ENCODE assay signal across 20 mouse cellular contexts in genomic region chr9:21503352-21503751, GRCm38 (mm10). TPM values are rescaled to one million over a fixed set of nuclear protein-coding genes. Genes with fewer than 3 reads are reported as not detected.
DNase-seq lines count a peak whose midpoint lies in the region; TF ChIP-seq lines count a peak whose summit lies in the region.
"Had no signal": no experiment of that assay in that cellular context is flagged by ENCODE, and none has a peak within 500 bp of the region (broad histone marks: within the 10 kb centered on the region; RNA-seq: fewer than 3 reads in every experiment).

No protein-coding gene starts in this region.

- TF ChIP-seq CTCF in gastrocnemius, adult 2 months (IDR thresholded peaks at IDR 0.05): no peak
- TF ChIP-seq CTCF in testis, adult 2 months (IDR thresholded peaks at IDR 0.05; ENCODE audit: control insufficient read depth, insufficient read depth, insufficient replicate concordance, low read depth, low read length): no peak

- no peaks in the 10 kb centered on the region for H3K27me3 ChIP-seq in testis, adult 2 months (ENCODE audit: control insufficient read depth, insufficient read depth, low read length)
- H3K27me3 ChIP-seq: CH12.LX; embryonic facial prominence, embryonic 12.5 days; forebrain, embryonic 13.5 days; forebrain, embryonic 15.5 days had no signal

- H3K27ac ChIP-seq in gastrocnemius, adult 2 months: no peak overlapping the region
- H3K27ac ChIP-seq in testis, adult 2 months (ENCODE audit: control insufficient read depth, insufficient read depth, low read depth, low read length): no peak overlapping the region
- H3K27ac ChIP-seq: embryonic facial prominence, embryonic 10.5 days; embryonic facial prominence, embryonic 12.5 days; forebrain, embryonic 13.5 days; forebrain, embryonic 15.5 days had no signal

- DNase-seq in gastrocnemius, adult 2 months: peak; percentile 9
- no peak for DNase-seq in gastrocnemius, adult 18-20 months (ENCODE audit: low spot score)
- no peak for DNase-seq in testis, postnatal 10 days (ENCODE audit: low spot score)
- no peak for DNase-seq in adrenal gland, postnatal 14 days
- DNase-seq: adrenal gland, adult 2 months; adrenal gland, postnatal 10 days; adrenal gland, postnatal 36 days; B cell, adult 2 months; cerebellum, adult 11-12 months; cerebellum, adult 2 months; cerebellum, adult 9-10 months; cerebellum, postnatal 10 days; cerebellum, postnatal 25 days; forebrain, postnatal 0 days had no signal

- intact Hi-C loops in gastrocnemius, adult 2 months (cut with DNase I): no loop called here

- H3K4me1 ChIP-seq in testis, adult 2 months (ENCODE audit: control insufficient read depth, insufficient read depth, low read length): no peaks in the 10 kb centered on the region; the same call in none of the 2 replicates
- H3K4me1 ChIP-seq: embryonic facial prominence, embryonic 12.5 days; forebrain, embryonic 13.5 days; forebrain, embryonic 15.5 days had no signal

- no peak overlapping the region for H3K4me3 ChIP-seq in gastrocnemius, adult 2 months
- peak overlapping the region; percentile 0; the same call in 1 of the 2 replicates for H3K4me3 ChIP-seq in testis, adult 2 months (ENCODE audit: control insufficient read depth, low read depth, low read length)
- H3K4me3 ChIP-seq: embryonic facial prominence, embryonic 10.5 days; embryonic facial prominence, embryonic 12.5 days; forebrain, embryonic 13.5 days; forebrain, embryonic 15.5 days had no signal

- no peak for TF ChIP-seq POLR2A in testis, adult 2 months (IDR thresholded peaks at IDR 0.05; ENCODE audit: control insufficient read depth, low read depth, low read length)

- no peaks in the 10 kb centered on the region; the same call in 1 of the 2 replicates for H3K36me3 ChIP-seq in testis, adult 2 months (ENCODE audit: control insufficient read depth, insufficient read depth, low read length)

RNA-seq across cellular contexts. Expression of gene Tmed1, which starts 6.7 kb away (rescaled TPM):
- total RNA-seq in gastrocnemius, adult 2 months (2021): 10 to 100 TPM; 28.9 to 35.8 TPM
- 10 to 100 TPM; 31.6 to 32.7 TPM for total RNA-seq in gastrocnemius, adult 18-20 months (2021)
- polyA plus RNA-seq in testis, adult 2 months (2012; rRNA removed): 21.3 and 22.4 TPM in 2 replicates
- 26.3 and 29.5 TPM in 2 replicates for total RNA-seq in adrenal gland, postnatal 14 days (2021)

RNA-seq across cellular contexts. Expression of gene AB124611, which starts 22.6 kb away (rescaled TPM):
- total RNA-seq in gastrocnemius, adult 2 months (2021): 1 to 10 TPM in 1 of 2 experiments, under 1 TPM in 1; 0.74 to 1.3 TPM
- total RNA-seq in gastrocnemius, adult 18-20 months (2021): under 1 TPM; 0.30 to 0.50 TPM
- polyA plus RNA-seq in testis, adult 2 months (2012; rRNA removed): 0.17 and 0.23 TPM in 2 replicates
- 2.4 and 8.7 TPM in 2 replicates for total RNA-seq in adrenal gland, postnatal 14 days (2021)

RNA-seq across cellular contexts. Expression of gene Carm1, which starts 43.3 kb away (rescaled TPM):
- total RNA-seq in gastrocnemius, adult 2 months (2021): 10 to 100 TPM; 54.6 to 57.2 TPM
- 10 to 100 TPM; 55.5 to 66.5 TPM for total RNA-seq in gastrocnemius, adult 18-20 months (2021)
- polyA plus RNA-seq in testis, adult 2 months (2012; rRNA removed): 240 and 245 TPM in 2 replicates
- total RNA-seq in adrenal gland, postnatal 14 days (2021): 47.1 and 62.2 TPM in 2 replicates
